Mouse (Mus musculus) heart, adult 2 months (tissue): Measurements from ENCODE around the gene Gm3625. TPM values are rescaled to one million over a fixed set of nuclear protein-coding genes. Genes with fewer than 3 reads are reported as not detected.
"Not testable (repeated sequence)": the region's sequence is repeated elsewhere in the genome, so short reads cannot be mapped to it uniquely, and the experiment has no call there.

Experiments used
- DNase-seq, 2 experiments: peaks; one replicate each; pipeline ENCODE4 v3.0.0; 2021
- H3K27ac ChIP-seq: fragments of 200-600 bp; 2 replicates; pipeline ENCODE4 v1.8.1; 2022
- H3K27me3 ChIP-seq: fragments of 200-500 bp; 2 replicates; pipeline ENCODE4 v1.6.1; 2012; ENCODE audit warnings: mild to moderate bottlenecking, low read length, inconsistent platforms, mixed read lengths; ENCODE audit not compliant: control insufficient read depth, insufficient read depth
- H3K36me3 ChIP-seq: fragments of 200-500 bp; 2 replicates; pipeline ENCODE4 v1.6.1; 2012; ENCODE audit warnings: low read length, inconsistent platforms; ENCODE audit not compliant: control insufficient read depth, insufficient read depth
- H3K4me1 ChIP-seq: fragments of 200-500 bp; 2 replicates; pipeline ENCODE4 v1.6.1; 2011; ENCODE audit warnings: low read length; ENCODE audit not compliant: control insufficient read depth, insufficient read depth
- H3K4me3 ChIP-seq: fragments of 200-600 bp; 2 replicates; pipeline ENCODE4 v1.8.1; 2022
- H3K79me2 ChIP-seq: fragments of 200-500 bp; replicated peaks from 2 replicates; pipeline ENCODE4 v1.6.1; 2012; ENCODE audit warnings: mild to moderate bottlenecking, inconsistent platforms, low read length, moderate library complexity, mixed read lengths; ENCODE audit not compliant: control insufficient read depth, insufficient read depth
- H3K9ac ChIP-seq: fragments of 200-500 bp; 2 replicates; pipeline ENCODE4 v1.6.1; 2012; ENCODE audit warnings: low read depth, mild to moderate bottlenecking, control low read depth, inconsistent platforms, low read length, mixed read lengths
- CTCF ChIP-seq: fragments of 200-600 bp; IDR thresholded peaks from 2 replicates; pipeline ENCODE4 v1.8.1; 2022; ENCODE audit warnings: antibody characterized with exemption, mild to moderate bottlenecking, moderate library complexity
- EP300 ChIP-seq: fragments of 200-500 bp; IDR thresholded peaks from 2 replicates; pipeline ENCODE4 v1.6.1; 2011; ENCODE audit warnings: low read depth, low read length, control low read depth; ENCODE audit not compliant: insufficient read depth
- POLR2A ChIP-seq: fragments of 200-500 bp; IDR thresholded peaks from 2 replicates; pipeline ENCODE4 v1.6.1; 2011; ENCODE audit warnings: mild to moderate bottlenecking, low read depth, low read length, control low read depth; ENCODE audit not compliant: insufficient read depth
- WGBS: fragments of 180-500 bp; shearing (Covaris S2); methylation state at CpG from one replicate; pipeline ENCODE4 v1.1.7; 2018; 5-methylcytosine and 5-hydroxymethylcytosine counted together
- intact Hi-C: fragments of 180-260 bp; cut with DNase I; formaldehyde crosslinking; loops from one replicate; pipeline ENCODE4 v1.15.1; 2025
- polyA plus RNA-seq: library from polyadenylated mRNA; depleted of rRNA; stranded (reverse); fragments of >200 nt; gene quantifications from 2 replicates; pipeline ENCODE4 v1.2.3, GENCODE M21; 2012
- total RNA-seq, 2 experiments: library from RNA; stranded (reverse); gene quantifications; 2 replicates each; pipeline ENCODE4 v1.2.3; 2021

Gm3625 gene
- total and polyA plus RNA-seq, 3 experiments = not detected

DNA sequence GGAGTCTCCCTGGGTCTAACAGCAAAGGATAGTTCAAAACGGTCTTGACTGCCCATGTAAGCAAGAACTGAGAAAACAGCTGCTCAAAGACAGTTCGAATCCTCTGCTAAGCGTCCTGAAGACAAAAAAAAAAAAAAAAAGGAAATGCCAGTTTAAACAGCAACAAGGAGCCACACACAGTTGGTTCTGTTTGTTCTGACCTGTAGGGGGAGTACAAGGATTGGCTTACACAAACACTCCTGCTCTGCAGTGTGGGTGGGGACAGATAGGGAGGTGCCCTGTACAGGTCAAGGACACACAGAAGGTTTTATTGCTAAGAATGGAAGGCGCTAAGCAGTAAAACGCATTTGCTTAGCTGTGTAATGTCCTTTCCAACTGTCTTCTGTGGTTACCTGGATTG lies 20.9 kb downstream of the Gm3625 start:
- Histone ChIP-seq H3K27ac (no peak overlapping the region), H3K4me1 (peaks cover 1% of the 10 kb centered on the region), H3K36me3 (no peaks in the 10 kb centered on the region), H3K27me3 (no peaks in the 10 kb centered on the region), H3K9ac (no peak overlapping the region), H3K4me3 (no peak overlapping the region), H3K79me2 (no peaks in the 10 kb centered on the region)
- 24% methylated on average over 5 of the region's 5 CpGs for WGBS
- TF ChIP-seq EP300 = peak; percentile 80
- TF ChIP-seq POLR2A = no peak
- peak; percentile 83 for TF ChIP-seq CTCF
- peak in 1 of 2 experiments; percentile 39 for DNase-seq
- intact Hi-C loops = loop anchor here (5.0 kb wide), 3 partner anchors 70 to 400 kb away; partner anchors contain the start of genes Fam228b and Pfn4

DNA sequence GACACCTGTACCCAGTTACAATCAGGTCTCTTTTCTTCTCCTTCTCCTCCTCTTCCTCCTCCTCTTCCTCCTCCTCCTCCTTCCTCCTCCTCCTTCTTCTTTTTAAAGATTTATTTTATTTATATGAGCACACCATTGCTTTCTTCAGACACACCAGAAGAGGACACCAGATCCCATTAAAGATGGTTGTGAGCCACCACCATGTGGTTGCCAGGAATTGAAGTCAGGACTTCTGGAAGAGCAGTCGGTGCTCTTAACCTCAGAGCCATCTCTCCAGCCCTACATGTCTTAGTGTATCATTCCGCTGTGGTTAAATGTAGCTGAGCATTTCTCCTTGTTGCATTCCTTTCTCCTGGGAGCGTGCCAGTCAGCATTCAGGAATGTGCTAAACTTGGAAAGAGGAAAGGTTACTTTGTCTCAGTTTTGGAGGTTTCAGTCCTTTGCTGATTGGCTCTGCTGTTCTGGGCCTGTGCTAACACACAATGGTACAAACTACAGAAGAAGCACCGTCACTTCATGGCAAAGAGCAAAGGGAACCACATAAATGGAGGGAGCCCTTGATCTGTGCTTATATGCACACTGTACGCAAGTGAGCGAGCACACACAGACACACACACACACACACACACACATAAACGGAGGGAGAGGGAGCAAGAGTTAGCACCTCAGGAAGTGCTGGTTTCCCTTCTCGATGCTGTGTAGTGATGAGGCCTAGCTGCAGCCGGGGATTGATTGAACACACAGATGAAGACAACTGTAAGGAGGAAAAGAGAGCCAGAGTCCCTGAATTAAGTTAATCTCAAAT lies 34.0 kb downstream of the Gm3625 start:
- no peak overlapping the region for H3K4me3 ChIP-seq
- no peaks in the 10 kb centered on the region for H3K36me3 ChIP-seq
- peak in 1 of 2 experiments; percentile 29 for DNase-seq
- TF ChIP-seq POLR2A (no peak), EP300 (no peak), CTCF (no peak)
- no peak overlapping the region for H3K27ac ChIP-seq
- no peaks in the 10 kb centered on the region for H3K79me2 ChIP-seq
- peaks cover 5% of the 10 kb centered on the region for H3K4me1 ChIP-seq
- no peaks in the 10 kb centered on the region for H3K27me3 ChIP-seq
- intact Hi-C loops = no loop called here
- WGBS = 38% methylated on average over 9 of the region's 9 CpGs
- H3K9ac ChIP-seq = no peak overlapping the region

DNA sequence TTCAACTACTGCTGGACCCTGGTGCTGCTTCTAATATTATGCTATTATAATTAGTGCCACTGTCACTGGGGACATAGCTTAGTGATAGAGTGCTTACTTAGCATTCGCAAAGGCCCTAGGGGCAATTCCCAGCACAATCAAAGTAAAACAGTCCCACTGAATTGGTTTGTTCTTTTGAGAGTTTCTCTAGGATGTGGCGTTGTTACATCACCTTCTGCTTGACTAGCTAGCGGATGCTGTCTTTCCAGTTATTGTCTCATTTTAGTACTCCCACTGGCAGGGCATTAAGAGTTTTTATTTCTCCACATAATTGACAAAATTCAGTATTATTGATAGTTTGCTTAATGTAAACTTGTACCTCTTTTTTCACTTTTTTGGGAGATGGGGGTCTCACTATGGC lies 34.7 kb downstream of the Gm3625 start:
- H3K4me1 ChIP-seq = peaks cover 5% of the 10 kb centered on the region
- no peak overlapping the region for H3K27ac ChIP-seq
- intact Hi-C loops = no loop called here
- no peaks in the 10 kb centered on the region for H3K27me3 ChIP-seq
- H3K4me3 ChIP-seq = no peak overlapping the region
- TF ChIP-seq CTCF (no peak), EP300 (no peak), POLR2A (no peak)
- no peak for DNase-seq
- no peak overlapping the region for H3K9ac ChIP-seq
- no peaks in the 10 kb centered on the region for H3K79me2 ChIP-seq
- 92% methylated on average over 3 of the region's 3 CpGs for WGBS
- no peaks in the 10 kb centered on the region for H3K36me3 ChIP-seq

DNA sequence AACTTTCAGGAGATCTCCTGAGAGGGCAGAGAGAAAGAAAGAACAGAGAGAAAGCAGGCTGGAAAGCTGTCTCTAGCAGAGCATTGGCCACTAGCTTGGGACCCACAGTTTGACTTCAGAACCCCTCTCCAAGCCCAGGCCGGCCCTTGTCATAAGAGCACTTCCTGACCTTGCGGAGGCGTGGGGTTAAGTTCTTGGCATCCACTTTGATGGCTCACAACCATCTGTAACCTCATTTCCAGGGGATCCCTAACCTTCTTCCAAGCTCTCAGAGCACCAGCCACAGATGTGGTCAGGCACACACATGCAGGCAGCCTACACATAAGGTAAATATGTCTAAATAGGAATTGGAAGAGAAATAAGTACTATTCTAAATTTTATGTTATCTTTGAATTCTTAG lies 35.3 kb downstream of the Gm3625 start:
- H3K27me3 ChIP-seq = no peaks in the 10 kb centered on the region
- H3K36me3 ChIP-seq = no peaks in the 10 kb centered on the region
- no peak overlapping the region for H3K9ac ChIP-seq
- 48% methylated on average over 3 of the region's 3 CpGs for WGBS
- intact Hi-C loops = no loop called here
- no peak for DNase-seq
- no peak overlapping the region for H3K4me3 ChIP-seq
- TF ChIP-seq CTCF = no peak
- no peak for TF ChIP-seq POLR2A
- TF ChIP-seq EP300 = no peak
- H3K27ac ChIP-seq = no peak overlapping the region
- peaks cover 5% of the 10 kb centered on the region for H3K4me1 ChIP-seq
- no peaks in the 10 kb centered on the region for H3K79me2 ChIP-seq

DNA sequence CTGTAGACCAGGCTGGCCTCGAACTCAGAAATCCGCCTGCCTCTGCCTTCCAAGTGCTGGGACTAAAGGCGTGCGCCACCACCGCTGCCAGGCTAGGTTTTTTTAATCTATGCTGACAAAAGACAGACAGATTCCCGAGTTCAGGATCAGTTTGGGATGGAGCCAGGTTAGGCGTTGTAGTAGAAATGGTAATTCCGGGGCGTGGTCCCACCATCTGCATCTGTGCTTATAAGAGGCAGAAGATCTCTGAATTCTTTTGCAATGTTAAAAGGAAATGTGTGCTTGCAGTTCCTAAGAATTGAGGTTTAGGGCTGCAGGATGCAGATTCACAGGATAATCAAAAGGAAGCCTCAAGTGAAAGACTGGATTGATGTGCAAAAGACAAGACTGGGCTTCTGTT lies 35.8 kb downstream of the Gm3625 start:
- Histone ChIP-seq H3K4me1 (peaks cover 5% of the 10 kb centered on the region), H3K4me3 (no peak overlapping the region), H3K36me3 (no peaks in the 10 kb centered on the region), H3K27ac (no peak overlapping the region), H3K79me2 (no peaks in the 10 kb centered on the region), H3K9ac (no peak overlapping the region), H3K27me3 (no peaks in the 10 kb centered on the region)
- WGBS = 65% methylated on average over 9 of the region's 9 CpGs
- TF ChIP-seq POLR2A (no peak), EP300 (no peak), CTCF (no peak)
- intact Hi-C loops = no loop called here
- no peak for DNase-seq

DNA sequence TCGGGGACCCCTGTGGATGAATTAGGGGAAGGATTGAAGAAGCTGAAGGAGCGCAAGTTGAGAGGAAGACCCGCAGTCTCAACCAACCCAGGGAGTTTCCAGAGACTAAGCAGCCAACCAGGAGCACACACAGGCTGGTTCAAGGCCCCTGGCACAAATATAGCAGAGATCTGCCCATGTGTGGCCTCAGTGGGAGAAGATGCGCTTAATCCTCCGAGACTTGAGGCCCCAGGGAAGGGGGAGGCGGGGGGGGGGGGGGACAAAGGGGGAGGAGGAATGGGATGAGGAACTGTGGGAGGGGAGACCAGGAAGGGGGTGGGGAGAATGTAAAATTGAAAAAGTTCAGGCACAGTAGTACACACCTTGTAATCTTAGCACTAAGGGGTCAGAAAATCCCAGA lies 37.3 kb downstream of the Gm3625 start:
- peaks cover 5% of the 10 kb centered on the region for H3K4me1 ChIP-seq
- H3K9ac ChIP-seq = no peak overlapping the region
- TF ChIP-seq EP300 (no peak), CTCF (no peak), POLR2A (no peak)
- intact Hi-C loops = no loop called here
- no peak overlapping the region for H3K4me3 ChIP-seq
- H3K36me3 ChIP-seq = no peaks in the 10 kb centered on the region
- no peaks in the 10 kb centered on the region for H3K27me3 ChIP-seq
- DNase-seq = no peak
- no peak overlapping the region for H3K27ac ChIP-seq
- H3K79me2 ChIP-seq = no peaks in the 10 kb centered on the region
- WGBS = 83% methylated on average over 6 of the region's 6 CpGs

DNA sequence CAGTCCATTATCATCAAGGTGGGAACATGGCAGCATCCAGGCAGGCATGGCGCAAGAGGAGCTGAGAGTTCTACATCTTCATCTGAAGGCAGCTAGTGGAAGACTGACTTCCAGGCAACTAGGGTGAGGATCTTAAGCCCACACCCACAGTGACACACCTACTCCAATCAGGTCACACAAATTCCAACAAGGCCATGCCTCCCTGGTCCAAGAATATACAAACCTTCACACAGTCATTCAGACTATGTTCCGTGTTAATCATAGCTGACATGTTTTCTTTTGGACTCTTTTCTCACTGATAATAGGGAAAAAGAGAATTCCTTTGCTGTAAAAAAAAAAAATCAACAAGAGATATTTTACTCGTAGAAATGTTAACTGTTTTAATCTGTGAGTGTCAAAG lies 39.0 kb downstream of the Gm3625 start:
- H3K36me3 ChIP-seq, H3K27me3 ChIP-seq, DNase-seq, H3K4me1 ChIP-seq, H3K4me3 ChIP-seq, H3K79me2 ChIP-seq, H3K27ac ChIP-seq, intact Hi-C loops, H3K9ac ChIP-seq: not testable (repeated sequence)
- 64% methylated on average over 3 of the region's 3 CpGs for WGBS
